Comparison of ENCODE assay signal across 12 mouse cellular contexts in the genomic region with DNA sequence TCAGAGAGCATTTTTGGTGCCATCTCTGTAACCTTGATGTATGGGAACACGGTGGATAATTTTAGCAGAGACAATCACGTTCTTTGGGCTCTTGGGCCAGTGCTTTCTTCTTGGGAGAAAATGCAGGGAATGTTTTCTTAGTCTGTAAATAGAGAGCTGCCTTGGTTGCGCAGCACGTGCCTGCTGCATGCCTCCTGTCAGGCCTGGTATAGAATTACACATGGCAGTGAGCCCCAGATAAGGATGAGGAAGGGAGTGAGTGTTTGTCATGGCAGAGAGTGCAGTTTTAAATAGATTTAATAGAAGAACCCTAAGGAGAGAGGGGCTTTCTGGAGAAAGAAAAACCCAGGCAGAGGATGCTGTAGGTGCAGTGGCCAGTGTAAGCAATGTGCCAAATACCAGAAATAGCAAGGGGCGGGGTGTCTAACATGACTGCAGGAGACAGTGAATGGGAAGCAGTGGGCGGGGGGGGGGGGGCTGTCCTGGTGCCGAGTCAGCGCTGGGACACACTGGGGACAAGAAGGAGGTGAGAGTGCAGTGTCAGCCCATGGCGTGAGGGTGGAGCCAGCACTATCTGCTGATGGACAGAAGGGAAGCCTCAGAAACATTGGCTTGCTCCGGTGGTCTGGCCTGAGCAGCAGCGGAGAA. TPM values are rescaled to one million over a fixed set of nuclear protein-coding genes. Genes with fewer than 3 reads are reported as not detected.
DNase-seq lines count a peak whose midpoint lies in the region; ATAC-seq lines count a peak whose summit lies in the region.
"Had no signal": no experiment of that assay in that cellular context is flagged by ENCODE, and none has a peak within 500 bp of the region (broad histone marks: within the 10 kb centered on the region; RNA-seq: fewer than 3 reads in every experiment).

No protein-coding gene starts in this region.

- H3K4me3 ChIP-seq in kidney, embryonic 15.5 days (replicated peaks), result no peak overlapping the region
- H3K4me3 ChIP-seq in neural tube, embryonic 13.5 days, result no peak overlapping the region
- H3K4me3 ChIP-seq: embryonic facial prominence, embryonic 12.5 days; forebrain, embryonic 15.5 days; myocyte had no signal

- H3K27me3 ChIP-seq in kidney, embryonic 15.5 days, result no peaks in the 10 kb centered on the region
- H3K27me3 ChIP-seq in neural tube, embryonic 13.5 days, result no peaks in the 10 kb centered on the region
- H3K27me3 ChIP-seq: embryonic facial prominence, embryonic 12.5 days; forebrain, embryonic 15.5 days had no signal

- no peak for DNase-seq in kidney, adult 18-20 months
- DNase-seq in neural tube, embryonic 10.5 days (ENCODE audit: extremely low spot score, low spot score), result no peak
- DNase-seq in kidney, postnatal 36 days, result peak; percentile 20 to 21
- no peak for DNase-seq in thymus, postnatal 14 days
- no peak for DNase-seq in spleen, postnatal 14 days (ENCODE audit: low spot score in 2 of 2)
- DNase-seq: cerebellum, adult 2 months had no signal

- no peak overlapping the region for H3K4me2 ChIP-seq in kidney, embryonic 15.5 days
- H3K4me2 ChIP-seq in neural tube, embryonic 13.5 days, result no peak overlapping the region
- H3K4me2 ChIP-seq: embryonic facial prominence, embryonic 12.5 days; forebrain, embryonic 15.5 days had no signal

- H3K9me3 ChIP-seq in kidney, embryonic 15.5 days (replicated peaks), result no peaks in the 10 kb centered on the region
- no peaks in the 10 kb centered on the region for H3K9me3 ChIP-seq in neural tube, embryonic 13.5 days
- H3K9me3 ChIP-seq: embryonic facial prominence, embryonic 12.5 days; forebrain, embryonic 15.5 days had no signal

- 0 out of 2 replicates have a peak overlapping the region, but pooled peaks have one; percentile 6 for H3K9ac ChIP-seq in kidney, embryonic 15.5 days
- no peak overlapping the region for H3K9ac ChIP-seq in neural tube, embryonic 13.5 days
- H3K9ac ChIP-seq: embryonic facial prominence, embryonic 12.5 days; forebrain, embryonic 15.5 days had no signal

- WGBS in kidney, embryonic 15.5 days, result 30% methylated on average over 10 of the region's 11 CpGs
- WGBS in neural tube, embryonic 13.5 days, result 69% methylated on average over 8 of the region's 11 CpGs

- no peak for ATAC-seq in kidney, embryonic 15.5 days (replicated peaks; ENCODE audit: low FRiP score)
- ATAC-seq in neural tube, embryonic 13.5 days (ENCODE audit: low read depth), result no peak
- ATAC-seq: forebrain, embryonic 15.5 days had no signal

- H3K36me3 ChIP-seq in kidney, embryonic 15.5 days, result no peaks in the 10 kb centered on the region; the same call in 1 of the 2 replicates
- no peaks in the 10 kb centered on the region for H3K36me3 ChIP-seq in neural tube, embryonic 13.5 days
- H3K36me3 ChIP-seq: forebrain, embryonic 15.5 days had no signal

- H3K27ac ChIP-seq in kidney, embryonic 15.5 days, result peak overlapping the region; percentile 45
- 0 out of 2 replicates have a peak overlapping the region, but pooled peaks have one; percentile 33 for H3K27ac ChIP-seq in neural tube, embryonic 13.5 days (replicated peaks)
- H3K27ac ChIP-seq: embryonic facial prominence, embryonic 12.5 days; forebrain, embryonic 15.5 days; macrophage had no signal

- H3K4me1 ChIP-seq in kidney, embryonic 15.5 days, result peaks cover 83% of the 10 kb centered on the region
- peaks cover 56% of the 10 kb centered on the region for H3K4me1 ChIP-seq in neural tube, embryonic 13.5 days (replicated peaks)

RNA-seq across cellular contexts. Expression of a gene that starts 43.2 kb away (rescaled TPM):
- 60.0 and 68.1 TPM in 2 replicates for polyA plus RNA-seq in kidney, embryonic 15.5 days (2015; fragmentation: Nextera tagmentation; extraction: Ambion mirVana)
- 48.9 and 52.3 TPM in 2 replicates for polyA plus RNA-seq in neural tube, embryonic 13.5 days (2015; fragmentation: Nextera tagmentation; extraction: Ambion mirVana)
- polyA plus RNA-seq: macrophage had no signal

Comparison
In these comparisons a context has a peak if more than half of its experiments do, and no peak if none do; other contexts are left out.
1. DNase-seq: peak in kidney, postnatal 36 days (2 of 2); none in kidney, adult 18-20 months (single experiment), neural tube, embryonic 10.5 days (single experiment), thymus, postnatal 14 days (single experiment) and spleen, postnatal 14 days (0 of 2).